Mouse (Mus musculus) limb, embryonic 14.5 days (tissue): Measurements from ENCODE around the gene Rgs7bp. TPM values are rescaled to one million over a fixed set of nuclear protein-coding genes. Genes with fewer than 3 reads are reported as not detected.

Experiments
- ATAC-seq: fragments of 200-750 bp; cut with Nextera tagmentation; 2 replicates; pipeline ENCODE4 v1.8.0; 2017; ENCODE audit warnings: low read depth, moderate number of reproducible peaks, moderate TSS enrichment; ENCODE audit not compliant: low FRiP score
- DNase-seq: peaks from one replicate; pipeline ENCODE4 v3.0.0-alpha.2; 2015; ENCODE audit warnings: low spot score
- H3K27ac ChIP-seq: fragments of 300-500 bp; sonication (generic); replicated peaks from 2 replicates; pipeline ENCODE4 v1.5.1; 2014; ENCODE audit warnings: low read depth, mild to moderate bottlenecking, low read length, moderate library complexity, mixed read lengths
- H3K27me3 ChIP-seq: fragments of 300-500 bp; sonication (generic); 2 replicates; pipeline ENCODE4 v1.6.1; 2014; ENCODE audit warnings: low read length, mixed read lengths; ENCODE audit not compliant: control insufficient read depth, insufficient read depth
- H3K36me3 ChIP-seq: fragments of 300-500 bp; sonication (generic); 2 replicates; pipeline ENCODE4 v1.6.1; 2014; ENCODE audit warnings: mild to moderate bottlenecking, low read length, moderate library complexity, mixed read lengths; ENCODE audit not compliant: control insufficient read depth, insufficient read depth
- H3K4me1 ChIP-seq: fragments of 300-500 bp; sonication (generic); 2 replicates; pipeline ENCODE4 v1.6.1; 2014; ENCODE audit warnings: antibody characterized with exemption, low read length, mixed read lengths; ENCODE audit not compliant: control insufficient read depth, insufficient read depth
- H3K4me2 ChIP-seq: fragments of 300-500 bp; sonication (generic); replicated peaks from 2 replicates; pipeline ENCODE4 v1.6.1; 2014; ENCODE audit warnings: low read depth, mild to moderate bottlenecking, low read length, moderate library complexity; ENCODE audit not compliant: severe bottlenecking
- H3K4me3 ChIP-seq: fragments of 300-500 bp; sonication (generic); replicated peaks from 2 replicates; pipeline ENCODE4 v1.5.1; 2014; ENCODE audit warnings: low read length
- H3K9ac ChIP-seq: fragments of 300-500 bp; sonication (generic); 2 replicates; pipeline ENCODE4 v1.6.1; 2014; ENCODE audit warnings: mild to moderate bottlenecking, low read depth, low read length, moderate library complexity; ENCODE audit not compliant: severe bottlenecking
- H3K9me3 ChIP-seq: fragments of 300-500 bp; sonication (generic); 2 replicates; pipeline ENCODE4 v1.6.1; 2016; ENCODE audit warnings: low read length; ENCODE audit not compliant: control insufficient read depth
- POLR2A ChIP-seq: fragments of 200-500 bp; IDR thresholded peaks from 2 replicates; pipeline ENCODE4 v1.8.0; 2012; ENCODE audit warnings: inconsistent platforms, mild to moderate bottlenecking, moderate library complexity, borderline replicate concordance; ENCODE audit not compliant: insufficient read depth, insufficient read length; ENCODE audit errors: extremely low read depth
- WGBS: fragments of 180-500 bp; shearing (Covaris S2); extraction: QIAGEN DNeasy Blood & Tissue Kit; methylation state at CpG from one replicate; pipeline ENCODE4 v1.1.7; 2014; 5-methylcytosine and 5-hydroxymethylcytosine counted together
- polyA plus RNA-seq, 2 experiments: library from polyadenylated mRNA; depleted of rRNA in 1 of 2; stranded (reverse) in 1 of 2; unstranded in 1 of 2; fragments of >200 nt; fragmentation: Nextera tagmentation in 1 of 2; extraction: Ambion mirVana in 1 of 2; gene quantifications; 2 replicates each; pipeline versions ENCODE4 v1.2.1 to v1.2.3; 2012 to 2014

The Rgs7bp gene
- polyA plus RNA-seq, 2 experiments: 3.1 to 4.5 TPM

DNA sequence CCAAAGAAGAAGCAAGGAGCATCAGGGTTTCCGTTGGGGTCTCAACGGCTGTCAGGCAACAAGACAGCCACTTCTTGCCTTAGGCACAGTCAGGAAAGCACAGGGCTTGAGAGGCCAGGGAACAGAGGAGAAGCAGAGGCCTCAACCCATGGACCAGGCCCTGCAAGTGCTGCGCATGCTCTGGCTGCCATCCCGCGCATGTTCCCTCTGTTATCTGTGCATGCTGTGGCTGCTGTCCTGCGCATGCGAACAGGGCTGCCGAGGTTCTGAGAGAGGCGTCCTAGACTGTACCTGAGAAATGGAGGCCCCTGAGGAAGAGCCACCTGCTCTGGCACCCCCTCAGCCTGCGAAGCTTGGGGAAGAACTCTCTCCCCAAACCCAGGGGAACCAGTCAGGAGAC lies 27.1 kb upstream of the Rgs7bp start, which contains the start of gene 4933425L06Rik:
Gene 4933425L06Rik, plus strand, starts transcription at position 261 of the 400 bp plus-strand sequence.
- H3K9ac ChIP-seq: no peak within 1 kb of the TSS
- TF ChIP-seq POLR2A: no peak
- no peak within 1 kb of the TSS for H3K4me3 ChIP-seq
- no peak for DNase-seq
- no peaks in the 10 kb centered on the region for H3K36me3 ChIP-seq
- no peak within 1 kb of the TSS for H3K27ac ChIP-seq
- 81% methylated on average over 10 of the region's 10 CpGs for WGBS
- no peaks in the 10 kb centered on the region for H3K27me3 ChIP-seq
- no peak for ATAC-seq
- H3K9me3 ChIP-seq: no peaks in the 10 kb centered on the region
- no peaks in the 10 kb centered on the region for H3K4me1 ChIP-seq
- H3K4me2 ChIP-seq: no peak within 1 kb of the TSS

DNA sequence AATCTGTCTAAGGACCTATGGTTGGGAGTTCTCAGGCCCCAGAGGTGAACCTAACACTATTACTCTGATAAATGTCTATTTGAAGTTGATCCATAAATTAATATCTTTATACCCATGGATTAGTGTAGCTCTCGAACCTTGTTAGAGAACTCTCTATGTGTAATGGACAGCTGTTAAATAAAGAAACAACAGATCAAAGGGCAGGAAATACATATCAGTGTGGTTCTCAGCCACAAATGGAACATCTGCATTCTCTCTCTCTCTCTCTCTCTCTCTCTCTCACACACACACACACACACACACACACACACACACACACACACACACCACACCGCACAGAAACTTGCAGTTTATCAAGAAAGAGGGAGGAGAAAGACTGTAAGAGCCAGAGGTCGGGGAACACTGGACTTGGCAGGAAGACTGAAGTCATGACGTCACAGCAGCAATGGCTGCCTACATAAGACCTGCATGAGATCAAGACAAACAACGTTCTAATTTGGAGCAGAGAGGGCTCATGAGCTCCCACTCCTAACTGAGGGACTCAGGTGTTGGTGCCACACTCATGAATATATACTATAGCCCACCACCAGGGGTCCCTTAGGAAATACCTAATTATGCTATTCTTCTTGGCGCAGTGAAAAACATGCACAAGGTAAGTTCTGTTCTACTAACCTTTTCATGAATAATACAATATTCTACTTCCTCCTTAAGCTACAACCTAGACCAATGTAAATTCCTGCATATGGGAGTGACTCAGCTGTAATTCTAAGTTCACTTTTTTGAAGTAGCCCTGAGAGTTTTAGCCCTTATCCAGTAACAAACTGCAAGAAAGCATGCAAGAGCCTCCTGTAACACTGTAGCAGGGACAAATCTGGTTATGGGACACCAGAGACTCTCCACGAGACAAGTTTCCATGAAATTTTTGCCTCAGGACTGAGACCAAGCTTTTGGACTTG lies 12.4 kb upstream of the Rgs7bp start:
- Histone ChIP-seq H3K27me3 (no peaks in the 10 kb centered on the region), H3K9ac (no peak overlapping the region), H3K4me3 (no peak overlapping the region), H3K36me3 (no peaks in the 10 kb centered on the region), H3K4me1 (no peaks in the 10 kb centered on the region), H3K27ac (no peak overlapping the region), H3K9me3 (no peaks in the 10 kb centered on the region), H3K4me2 (no peak overlapping the region)
- 70% methylated on average over 7 of the region's 7 CpGs for WGBS
- no peak for TF ChIP-seq POLR2A
- ATAC-seq (no peak), DNase-seq (no peak)

DNA sequence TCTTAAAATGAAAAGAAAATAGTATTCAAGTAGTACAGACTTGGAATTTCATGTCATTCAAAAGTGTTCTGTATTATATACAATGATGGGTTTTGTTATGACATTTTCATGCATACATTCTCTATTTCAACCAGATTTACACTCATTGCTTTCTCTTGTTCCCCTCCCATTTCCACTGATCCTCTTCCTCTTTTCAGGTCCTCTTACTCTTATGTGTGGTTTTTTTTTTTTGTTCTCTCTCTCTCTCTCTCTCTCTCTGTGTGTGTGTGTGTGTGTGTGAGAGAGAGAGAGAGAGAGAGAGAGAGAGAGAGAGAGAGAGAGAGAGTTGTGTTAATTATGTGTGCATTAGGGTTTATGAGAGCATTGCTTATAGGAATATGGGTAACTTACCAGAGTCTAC lies 11.4 kb upstream of the Rgs7bp start:
- H3K9me3 ChIP-seq: no peaks in the 10 kb centered on the region
- no peak for TF ChIP-seq POLR2A
- H3K4me3 ChIP-seq: no peak overlapping the region
- ATAC-seq (no peak), DNase-seq (no peak)
- H3K4me2 ChIP-seq: no peak overlapping the region
- no peaks in the 10 kb centered on the region for H3K36me3 ChIP-seq
- no peak overlapping the region for H3K9ac ChIP-seq
- H3K4me1 ChIP-seq: no peaks in the 10 kb centered on the region
- H3K27me3 ChIP-seq: no peaks in the 10 kb centered on the region
- no peak overlapping the region for H3K27ac ChIP-seq

DNA sequence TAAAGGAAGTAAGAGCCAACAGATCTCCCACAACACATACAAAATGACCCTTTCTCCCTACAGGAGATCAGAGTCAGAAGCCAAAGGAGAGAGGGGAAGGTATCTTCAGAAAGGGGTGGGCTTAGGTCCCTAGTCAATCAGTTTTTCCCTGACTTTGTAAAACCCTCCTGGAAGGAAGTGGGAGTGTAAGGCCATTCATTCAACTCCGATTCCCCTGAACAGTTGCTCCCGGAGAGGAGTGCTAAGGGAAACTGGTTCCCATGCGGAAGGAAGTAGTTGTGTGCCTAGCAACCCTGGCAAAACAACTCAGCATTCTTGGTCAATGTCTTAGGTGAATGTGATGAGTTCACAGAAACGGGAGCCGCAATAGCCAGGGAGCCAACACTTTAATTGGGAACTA lies 644 bp upstream of the Rgs7bp start:
- H3K4me3 ChIP-seq: peak overlapping the region; percentile 65; the same call in 1 of the 2 replicates
- peaks cover 23% of the 10 kb centered on the region for H3K27me3 ChIP-seq
- H3K9me3 ChIP-seq: no peaks in the 10 kb centered on the region
- peak overlapping the region; percentile 80 for H3K4me2 ChIP-seq
- TF ChIP-seq POLR2A: no peak
- ATAC-seq (no peak), DNase-seq (no peak)
- no peaks in the 10 kb centered on the region for H3K36me3 ChIP-seq
- WGBS: 21% methylated on average over 5 of the region's 5 CpGs
- H3K27ac ChIP-seq: no peak overlapping the region
- no peaks in the 10 kb centered on the region for H3K4me1 ChIP-seq
- no peak overlapping the region for H3K9ac ChIP-seq

DNA sequence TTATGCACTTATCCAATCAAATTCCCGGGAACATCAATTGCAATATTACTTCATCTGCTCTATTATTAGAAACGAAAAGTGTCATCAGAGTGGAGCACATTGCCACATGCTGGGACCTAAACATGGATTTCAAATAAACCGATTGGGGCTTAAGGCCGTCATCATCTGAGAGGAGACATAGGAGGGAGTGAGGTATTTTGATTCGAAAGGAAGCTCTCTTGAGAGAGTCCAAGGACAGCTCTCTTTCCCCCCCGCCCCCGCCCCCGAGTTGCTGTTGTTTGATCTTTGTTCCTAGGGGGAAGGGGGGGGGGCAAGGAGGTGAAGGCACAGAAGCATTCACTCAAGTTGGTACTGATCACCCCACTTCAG lies 195 bp upstream of the Rgs7bp start:
- ATAC-seq (no peak), DNase-seq (no peak)
- no peaks in the 10 kb centered on the region for H3K4me1 ChIP-seq
- peaks cover 23% of the 10 kb centered on the region for H3K27me3 ChIP-seq
- no peaks in the 10 kb centered on the region for H3K36me3 ChIP-seq
- under 1% methylated on average over 8 of the region's 8 CpGs for WGBS
- no peaks in the 10 kb centered on the region for H3K9me3 ChIP-seq
- no peak overlapping the region for H3K27ac ChIP-seq
- H3K4me2 ChIP-seq: peak overlapping the region; percentile 80
- H3K9ac ChIP-seq: peak overlapping the region; percentile 63; the same call in 1 of the 2 replicates
- peak overlapping the region; percentile 65 for H3K4me3 ChIP-seq
- TF ChIP-seq POLR2A: no peak
